Mouse (Mus musculus) heart, postnatal 14 days (tissue): Measurements from ENCODE around the gene Mkks. TPM values are rescaled to one million over a fixed set of nuclear protein-coding genes. Genes with fewer than 3 reads are reported as not detected.
"Not testable (repeated sequence)": the region's sequence is repeated elsewhere in the genome, so short reads cannot be mapped to it uniquely, and the experiment has no call there.

Experiments
- DNase-seq, 2 experiments: peaks; one replicate each; pipeline ENCODE4 v3.0.0; 2021 to 2022
- intact Hi-C: fragments of 180-260 bp; cut with DNase I; formaldehyde crosslinking; loops from one replicate; pipeline ENCODE4 v1.15.1; 2025
- long read RNA-seq, 2 experiments: library from polyadenylated mRNA; stranded (forward); transcript quantifications; one replicate each; pipeline ENCODE4 v2.0.0; 2021
- total RNA-seq, 2 experiments: library from RNA; stranded (reverse); gene quantifications; 2 replicates each; pipeline ENCODE4 v1.2.3; 2021

Gene Mkks
- 10 to 100 TPM; 38.2 to 47.5 TPM for total RNA-seq
- long read RNA-seq, experiment 1, transcript Mkks-202 (6 exons, 3,178 nt), result major isoform, 31 of 39 reads
- long read RNA-seq, experiment 1, partial matches to known transcripts, result 4 of 39 reads
- long read RNA-seq, experiment 1, other reads (novel, unspliced or antisense), result 4 of 39 reads
- long read RNA-seq, experiment 2, transcript Mkks-202 (6 exons, 3,178 nt), result major isoform, 32 of 36 reads
- long read RNA-seq, experiment 2, partial matches to known transcripts, result 3 of 36 reads
- long read RNA-seq, experiment 2, other reads (novel, unspliced or antisense), result 1 of 36 reads

DNA sequence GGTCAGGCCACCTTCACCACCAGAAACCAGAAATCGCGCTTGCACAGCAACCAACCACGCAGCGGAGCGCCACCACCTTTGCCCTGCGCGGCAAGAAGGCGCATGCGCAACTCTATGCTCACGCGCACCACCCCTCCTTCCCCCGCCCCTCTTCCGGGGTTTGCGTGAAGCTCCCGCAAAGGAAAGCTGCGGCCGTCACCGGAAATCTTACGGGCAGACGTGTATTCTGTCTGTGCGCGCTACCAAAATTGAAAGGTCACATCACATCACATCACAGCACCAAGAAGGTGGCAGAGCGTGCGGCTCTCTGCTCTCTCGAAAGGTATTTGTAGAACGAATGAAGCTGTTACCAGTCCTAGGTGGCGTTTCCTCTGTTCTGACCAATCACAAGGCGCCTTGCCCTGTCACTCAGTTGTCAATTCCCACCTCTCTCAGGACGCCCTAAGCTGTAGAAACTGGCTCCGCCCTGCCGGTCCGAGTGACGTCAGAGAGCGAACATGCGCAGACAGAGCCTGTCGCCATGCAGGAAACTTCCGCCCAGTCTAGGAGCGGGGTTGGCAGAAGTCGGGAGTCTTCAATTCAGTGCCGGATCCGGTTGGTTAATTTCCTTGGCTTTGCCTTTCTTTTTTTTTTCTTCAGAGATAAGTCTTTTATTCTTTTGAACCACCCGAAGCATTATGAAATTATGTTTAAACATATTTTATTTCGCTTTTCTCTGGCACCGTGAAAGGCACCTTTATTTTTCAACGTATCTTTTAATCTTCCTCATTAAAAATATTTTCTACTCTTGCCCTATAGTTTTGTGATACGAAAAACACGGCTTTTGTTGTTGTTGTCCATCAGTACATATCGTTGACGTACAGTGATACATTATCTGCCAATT lies at the start of gene Mkks, which contains the start of the genes Slx4ip and AL731706.1:
TSS of gene Mkks (minus strand) at position 322 of the 883 bp plus-strand sequence.
TSS of gene Slx4ip (plus strand) at position 151 of the 883 bp plus-strand sequence.
TSS of gene AL731706.1 (minus strand) at position 322 of the 883 bp plus-strand sequence.
- intact Hi-C loops, result no loop called here
- DNase-seq, result peak; percentile 98 to 99

DNA sequence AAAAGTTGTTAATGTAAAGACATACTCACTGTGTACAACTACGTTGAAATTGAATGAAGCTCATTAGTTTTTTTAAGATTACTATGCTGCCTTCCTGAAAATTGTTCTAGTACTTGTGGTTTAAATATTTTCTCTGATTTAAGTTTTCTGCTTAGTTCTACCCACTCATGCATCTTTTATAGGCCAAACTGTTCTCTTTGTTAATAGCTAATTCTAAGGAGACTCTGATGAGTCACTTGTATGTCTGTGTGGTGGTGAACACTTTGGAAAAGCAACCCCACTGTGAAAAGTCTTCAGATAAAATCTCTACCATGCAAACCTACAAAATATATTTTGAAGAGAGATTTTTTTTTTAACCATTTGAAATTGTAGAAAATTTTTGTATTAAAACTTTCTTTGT lies 47.1 kb upstream of the Mkks start:
- intact Hi-C loops, result no loop called here
- no peak for DNase-seq

DNA sequence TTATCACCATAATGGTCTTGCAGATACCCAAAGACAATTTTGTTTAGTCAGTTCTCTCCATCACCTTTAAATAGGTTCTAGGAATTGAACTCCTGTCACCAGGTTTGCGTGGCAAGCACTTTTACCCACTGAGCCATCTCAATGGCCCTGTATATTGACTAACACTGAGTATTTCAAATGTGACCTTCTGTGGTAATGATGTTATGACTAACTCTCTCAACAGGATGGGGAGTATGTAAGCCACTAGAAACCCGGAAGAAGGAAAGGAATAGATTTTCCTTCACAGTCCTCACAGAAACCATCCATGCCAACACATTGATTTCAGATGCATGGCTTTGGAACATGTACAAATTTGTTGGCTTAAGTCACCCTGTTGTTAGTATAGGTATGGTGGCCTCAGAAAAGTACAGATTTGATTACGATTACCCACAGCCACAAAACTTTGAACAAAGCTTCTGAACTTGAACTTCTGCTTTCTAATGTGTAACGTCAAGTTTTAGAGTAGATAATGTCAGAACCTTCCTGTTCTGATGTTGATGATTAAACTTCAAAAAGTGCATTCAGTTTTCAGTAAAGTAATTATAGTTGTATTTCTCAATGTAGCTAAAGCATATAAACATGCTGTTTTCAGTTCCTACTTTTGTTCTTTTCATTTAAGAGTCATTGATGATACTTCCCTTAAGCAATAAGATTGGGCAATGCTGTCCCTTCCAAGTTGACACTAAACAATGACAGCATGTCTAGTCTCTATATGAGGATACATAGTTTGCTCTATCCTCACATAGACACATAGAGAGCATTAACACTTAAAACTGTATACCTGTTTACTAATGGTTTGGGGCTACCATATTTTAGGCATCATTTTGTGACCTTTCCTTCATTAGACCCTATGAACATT lies 45.5 kb upstream of the Mkks start:
- no peak for DNase-seq
- intact Hi-C loops, result no loop called here

DNA sequence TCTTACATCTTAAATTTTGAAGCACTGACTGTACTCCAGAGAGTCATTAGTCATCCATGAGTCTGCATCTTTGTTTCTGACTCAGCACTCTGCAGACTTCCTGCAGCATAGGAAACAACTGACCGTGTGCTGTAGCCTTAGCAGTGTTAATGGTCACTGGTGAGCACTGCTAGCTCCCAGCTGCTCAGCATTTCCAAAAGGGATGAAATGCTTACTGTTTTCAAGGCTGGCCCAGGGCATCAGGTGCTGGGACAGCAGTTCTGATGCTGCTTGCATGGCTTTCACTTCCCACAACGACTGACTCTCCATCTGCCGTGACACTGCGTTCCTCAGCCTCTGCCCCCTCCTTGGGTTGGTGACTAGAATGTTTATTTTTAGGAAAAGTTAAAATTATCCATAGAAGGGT lies 29.8 kb upstream of the Mkks start:
- peak in 1 of 2 experiments; percentile 24 for DNase-seq
- intact Hi-C loops, result no loop called here

DNA sequence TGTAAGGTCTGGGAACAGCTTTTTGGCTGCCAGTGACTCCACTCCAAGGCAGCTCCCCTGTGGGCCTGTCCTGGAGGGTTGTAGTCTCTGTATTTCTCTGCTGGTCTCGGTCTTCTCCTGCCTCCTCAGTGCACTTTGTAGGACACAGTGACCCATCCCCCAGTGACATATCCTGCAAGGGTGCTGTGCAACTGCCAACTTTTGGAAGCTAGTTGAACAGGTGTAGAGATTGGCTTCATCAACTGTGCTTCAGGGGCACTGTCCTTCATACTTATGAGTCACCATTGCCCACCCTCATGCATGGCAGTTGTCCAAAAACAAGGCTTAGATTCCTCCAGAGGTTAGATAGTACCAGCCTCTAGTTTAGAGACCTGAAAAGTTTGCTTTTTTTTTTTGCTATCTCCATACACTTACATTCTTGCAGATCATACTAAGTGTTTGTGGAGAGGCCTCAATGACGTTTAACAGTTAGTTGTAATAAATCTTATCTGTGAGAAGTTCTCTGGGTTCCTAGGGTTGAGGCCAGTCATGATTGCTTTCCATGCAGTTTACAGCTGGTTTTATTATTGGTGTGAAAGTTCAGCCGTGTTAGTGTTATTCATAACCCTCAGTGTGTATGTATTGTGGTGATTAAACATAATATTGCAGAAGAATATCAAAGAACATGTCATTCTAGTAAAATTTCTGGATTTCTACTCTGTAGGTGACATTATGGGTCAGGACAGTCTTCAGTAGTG lies 29.2 kb upstream of the Mkks start:
- intact Hi-C loops, result no loop called here
- no peak for DNase-seq

DNA sequence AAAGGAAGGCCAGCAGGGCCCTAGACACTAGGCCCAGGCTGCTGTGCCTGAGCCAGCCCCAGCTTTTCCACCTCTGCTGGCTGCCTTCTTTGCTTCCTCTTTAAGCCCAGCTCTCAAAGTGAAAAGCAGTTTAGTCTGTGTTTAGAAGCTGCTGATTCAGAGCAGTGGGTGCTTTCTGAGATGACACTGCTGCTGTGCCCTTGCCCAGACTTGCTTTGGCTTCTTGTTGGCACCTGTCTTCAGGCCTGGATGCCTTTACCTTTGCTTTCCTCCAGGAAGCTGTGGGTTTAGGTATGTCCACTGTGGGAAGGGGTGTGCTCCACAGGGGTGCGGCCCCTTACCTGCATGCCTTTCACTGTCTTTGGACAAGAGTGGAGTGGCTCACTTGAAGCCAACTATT lies 28.2 kb upstream of the Mkks start:
- DNase-seq, result no peak
- intact Hi-C loops, result no loop called here

DNA sequence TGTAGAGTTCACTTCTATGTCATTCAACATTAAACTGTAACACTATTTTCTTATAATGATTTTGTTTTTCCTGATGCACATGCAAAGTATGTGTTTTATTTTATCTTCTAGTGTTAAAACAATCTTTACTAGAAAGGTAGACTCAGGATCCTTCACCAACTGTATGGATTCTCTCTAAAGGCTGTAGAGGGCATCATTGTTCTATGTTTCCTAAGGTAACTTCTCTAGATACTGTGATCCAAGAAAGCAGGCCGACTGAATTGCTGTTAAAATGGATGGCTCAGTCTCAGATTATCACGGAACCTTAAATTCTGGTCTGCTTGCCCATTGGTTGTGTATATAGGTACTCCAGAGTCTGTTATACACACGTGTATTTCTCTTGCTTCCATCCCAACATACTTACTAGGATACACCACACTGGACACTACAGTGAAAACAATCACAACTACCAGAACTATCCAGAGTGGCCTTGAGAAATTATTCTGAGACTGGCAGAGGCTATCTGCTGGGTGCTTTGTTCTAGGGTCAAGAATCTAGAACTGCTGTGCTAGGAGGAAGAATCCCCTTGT lies 23.2 kb upstream of the Mkks start:
- no peak for DNase-seq
- intact Hi-C loops, result loop anchor here (1.0 to 5.0 kb wide), 3 partner anchors 203 to 1028 kb away; partner anchors contain the start of gene Jag1

DNA sequence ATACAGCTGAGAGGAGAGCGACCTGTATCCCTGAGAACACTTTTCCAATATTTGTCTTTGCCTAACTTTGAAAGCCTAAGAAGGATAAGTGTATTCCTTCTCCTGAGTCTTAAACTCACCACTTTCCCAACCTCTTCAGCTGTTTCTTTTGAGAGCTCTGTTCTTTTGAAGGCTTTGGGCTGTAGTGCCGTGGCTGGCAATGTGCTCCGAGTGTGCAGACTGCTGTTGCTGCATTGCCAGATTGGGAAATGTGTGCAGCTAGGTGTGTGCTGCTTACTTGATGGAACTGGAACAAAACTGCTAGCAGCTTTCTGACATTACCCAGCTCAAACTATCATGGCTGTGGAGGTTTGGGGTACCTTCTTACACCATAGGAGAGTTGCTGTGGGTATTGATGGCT lies 21.8 kb upstream of the Mkks start:
- no peak for DNase-seq
- intact Hi-C loops, result loop anchor here (5.0 kb wide), 1 partner anchor 204 kb away; the partner anchor contains the start of gene Jag1

DNA sequence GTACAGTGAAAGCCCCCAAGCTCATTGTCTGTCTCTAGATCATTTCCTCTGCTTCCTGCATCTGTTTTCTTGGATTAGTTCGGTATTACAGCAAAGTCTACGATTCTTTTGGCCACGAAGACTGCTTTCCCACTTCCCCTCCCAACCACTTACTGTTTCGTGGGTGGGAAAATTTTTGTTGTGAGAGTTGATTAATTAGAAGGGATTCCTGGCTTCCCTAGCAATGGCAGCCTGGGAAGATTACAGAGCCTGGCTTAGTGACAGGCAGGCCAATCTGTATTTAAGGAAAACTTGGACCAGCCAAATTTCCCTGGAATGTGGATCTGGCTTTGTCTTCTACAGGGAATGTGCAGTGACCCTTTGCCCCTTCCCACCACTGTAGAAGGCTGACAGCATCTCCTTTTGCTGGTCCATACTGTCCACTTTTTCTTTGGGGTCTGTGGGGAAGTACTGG lies 20.8 kb upstream of the Mkks start:
- DNase-seq, result peak in 1 of 2 experiments; percentile 30
- intact Hi-C loops, result loop anchor here (5.0 kb wide), 1 partner anchor 205 kb away; the partner anchor contains the start of gene Jag1

DNA sequence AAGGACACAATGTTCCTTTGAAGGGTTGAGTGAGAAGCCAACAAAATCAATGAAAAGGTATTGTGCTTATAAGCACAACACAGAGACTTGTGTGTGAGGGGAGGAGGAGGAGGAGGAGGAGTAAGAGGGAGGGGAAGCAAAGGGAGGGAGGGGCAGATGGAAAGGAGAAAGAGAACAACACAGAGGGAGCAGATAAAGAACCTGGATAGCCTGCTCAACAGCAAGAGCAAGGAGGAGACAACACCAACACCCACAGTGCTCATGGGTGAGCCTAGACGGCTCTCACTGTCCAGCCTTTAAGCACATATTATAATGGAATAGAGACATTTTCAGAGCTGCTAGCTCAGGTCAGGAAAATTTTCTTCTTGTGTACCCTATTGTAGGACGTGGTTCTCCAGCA lies 18.1 kb upstream of the Mkks start:
- DNase-seq, result no peak
- intact Hi-C loops, result no loop called here

DNA sequence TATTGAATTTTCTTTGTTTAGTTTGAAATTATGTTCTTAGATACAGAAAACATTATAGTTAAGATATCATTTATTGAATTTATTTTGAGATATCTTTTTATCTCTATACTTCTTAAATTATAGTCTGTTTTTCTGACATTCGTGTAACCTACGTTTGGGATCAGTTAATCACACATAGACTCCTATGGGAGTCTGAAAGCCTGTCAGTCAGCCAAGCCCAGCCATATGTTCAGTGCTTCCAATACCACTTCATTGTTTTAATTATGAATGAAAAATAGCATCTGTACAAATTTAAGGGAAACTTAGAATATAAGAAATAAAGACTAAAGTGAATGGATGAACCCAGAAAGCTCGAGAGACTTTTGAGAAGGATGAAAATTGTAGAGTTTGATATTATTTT lies 17.4 kb upstream of the Mkks start:
- no peak for DNase-seq
- intact Hi-C loops, result no loop called here

DNA sequence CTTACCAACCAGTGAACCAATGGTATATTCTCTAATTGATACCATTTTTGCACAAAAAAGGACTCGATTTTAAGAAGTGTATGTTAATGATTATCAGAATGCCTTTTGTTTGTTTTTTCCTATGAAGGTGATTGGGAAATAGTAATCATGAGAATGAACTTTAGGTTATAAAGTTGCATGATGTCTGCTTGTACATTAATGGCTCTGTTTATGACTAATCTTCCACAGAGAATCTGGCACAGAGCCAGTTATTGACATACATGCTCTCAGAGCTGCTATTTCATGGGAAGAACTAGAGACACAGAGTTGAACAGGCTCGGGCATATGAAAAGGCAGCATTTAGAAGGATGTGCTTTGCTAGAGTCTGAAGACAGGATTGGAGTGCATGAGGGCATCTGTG lies 4.9 kb upstream of the Mkks start:
- no peak for DNase-seq
- intact Hi-C loops, result no loop called here

DNA sequence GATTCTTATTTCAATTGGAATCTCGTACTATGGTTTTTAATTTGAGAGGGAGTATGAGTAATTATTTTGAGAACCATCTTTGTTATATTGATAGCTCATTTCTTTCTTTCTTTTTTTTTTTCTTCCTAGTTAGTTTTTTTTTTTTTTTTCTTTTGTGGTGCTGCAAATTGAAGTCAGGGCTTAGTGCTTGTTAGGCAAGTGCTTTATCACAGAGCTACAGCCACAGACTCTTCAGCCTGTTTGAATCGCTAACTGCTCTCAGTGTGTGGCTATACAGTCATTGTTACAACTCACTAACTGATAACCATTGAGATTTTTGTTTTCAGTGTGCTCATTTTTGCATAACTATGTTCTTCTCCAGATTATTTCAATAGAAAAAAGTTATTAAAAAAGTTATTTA lies 3.3 kb upstream of the Mkks start:
- intact Hi-C loops, result no loop called here

DNA sequence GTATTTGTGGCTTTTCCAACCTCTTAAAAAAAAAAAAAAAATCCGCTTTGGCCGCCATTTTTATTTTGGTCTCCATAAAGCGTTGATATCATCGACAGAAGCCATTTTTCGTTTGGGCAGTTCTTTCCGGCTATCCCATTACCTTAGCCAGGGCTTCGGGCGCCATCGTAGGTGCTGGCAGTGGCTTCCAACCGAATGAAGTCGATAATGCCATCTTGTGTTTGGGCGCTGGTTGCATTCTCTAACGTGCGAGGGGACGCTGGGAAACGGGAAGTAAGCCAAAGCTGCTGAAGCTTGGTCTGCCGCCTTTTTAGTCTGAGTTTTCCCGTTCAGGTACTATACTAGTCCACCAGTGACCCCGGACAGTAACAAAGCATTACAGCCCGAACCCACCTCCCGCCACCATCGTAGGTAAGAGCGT lies 772 bp upstream of the Mkks start:
- DNase-seq, result peak; percentile 91 to 95
- intact Hi-C loops, result no loop called here

More for the DNA sequence above, 3.3 kb upstream of the Mkks start:
- no peak for DNase-seq

DNA sequence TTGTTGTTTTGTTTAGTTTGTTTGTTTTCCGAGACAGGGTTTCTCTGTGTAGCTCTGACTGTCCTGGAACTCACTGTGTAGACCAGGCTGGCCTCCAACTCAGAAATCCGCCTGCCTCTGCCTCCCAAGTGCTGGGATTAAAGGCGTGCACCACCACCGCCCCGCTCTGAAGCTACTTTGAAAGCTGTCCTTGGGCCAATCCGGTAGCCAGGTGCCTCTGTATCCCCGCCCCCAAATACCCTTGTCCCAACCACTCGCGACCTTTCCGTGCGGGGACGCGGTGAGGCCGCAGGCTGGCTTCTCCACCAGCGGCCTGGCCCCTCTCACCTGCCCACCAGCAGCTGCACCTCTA lies 497 bp downstream of the Mkks start:
- intact Hi-C loops, DNase-seq: not testable (repeated sequence)

DNA sequence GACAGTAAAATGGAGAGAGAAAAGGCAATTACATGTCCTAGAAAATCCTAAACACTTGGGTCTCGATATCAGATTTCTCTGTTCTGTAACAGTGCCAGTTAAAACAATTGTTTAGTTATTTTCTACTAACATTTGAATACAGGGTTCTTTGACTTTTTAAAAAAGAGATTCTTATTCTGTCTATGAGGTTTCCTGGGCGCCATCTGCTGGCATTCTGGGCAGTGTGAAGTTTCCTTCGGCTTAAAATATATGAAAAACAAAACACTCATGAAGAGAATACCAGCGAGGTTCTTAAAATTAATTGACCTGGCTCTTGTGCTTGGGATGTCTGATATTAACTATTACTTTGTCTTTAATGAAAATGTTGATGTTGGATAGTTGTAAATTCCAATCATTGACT lies 4.3 kb downstream of the Mkks start:
- DNase-seq, result peak; percentile 26 to 50
- intact Hi-C loops, result loop anchor here (5.0 to 10.0 kb wide), 2 partner anchors 162 to 400 kb away; no protein-coding TSS in a partner anchor

DNA sequence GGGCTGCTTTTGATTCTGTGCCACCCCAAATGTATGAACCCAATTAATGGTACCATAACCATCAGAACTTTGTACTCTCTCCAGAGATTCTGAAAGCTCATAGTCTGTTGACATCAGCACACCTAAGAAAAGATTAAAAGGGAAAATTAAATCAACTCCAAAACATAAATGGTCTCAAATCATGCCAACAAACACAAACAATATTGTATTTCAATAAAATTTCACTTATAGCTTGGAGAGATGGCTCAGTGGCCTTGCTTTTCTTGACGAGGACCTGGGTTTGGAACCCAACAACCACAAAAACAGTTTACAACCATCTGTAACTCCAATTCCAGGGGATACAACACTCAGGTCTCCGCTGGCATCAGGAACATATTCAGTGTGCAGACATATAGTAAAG lies 5.6 kb downstream of the Mkks start, which contains the start of gene AL731706.2:
TSS of gene AL731706.2 (minus strand) at position 101 of the 400 bp plus-strand sequence.
- DNase-seq, result no peak
- intact Hi-C loops, result loop anchor here (5.0 to 10.0 kb wide), 2 partner anchors 161 to 398 kb away; no protein-coding TSS in a partner anchor

DNA sequence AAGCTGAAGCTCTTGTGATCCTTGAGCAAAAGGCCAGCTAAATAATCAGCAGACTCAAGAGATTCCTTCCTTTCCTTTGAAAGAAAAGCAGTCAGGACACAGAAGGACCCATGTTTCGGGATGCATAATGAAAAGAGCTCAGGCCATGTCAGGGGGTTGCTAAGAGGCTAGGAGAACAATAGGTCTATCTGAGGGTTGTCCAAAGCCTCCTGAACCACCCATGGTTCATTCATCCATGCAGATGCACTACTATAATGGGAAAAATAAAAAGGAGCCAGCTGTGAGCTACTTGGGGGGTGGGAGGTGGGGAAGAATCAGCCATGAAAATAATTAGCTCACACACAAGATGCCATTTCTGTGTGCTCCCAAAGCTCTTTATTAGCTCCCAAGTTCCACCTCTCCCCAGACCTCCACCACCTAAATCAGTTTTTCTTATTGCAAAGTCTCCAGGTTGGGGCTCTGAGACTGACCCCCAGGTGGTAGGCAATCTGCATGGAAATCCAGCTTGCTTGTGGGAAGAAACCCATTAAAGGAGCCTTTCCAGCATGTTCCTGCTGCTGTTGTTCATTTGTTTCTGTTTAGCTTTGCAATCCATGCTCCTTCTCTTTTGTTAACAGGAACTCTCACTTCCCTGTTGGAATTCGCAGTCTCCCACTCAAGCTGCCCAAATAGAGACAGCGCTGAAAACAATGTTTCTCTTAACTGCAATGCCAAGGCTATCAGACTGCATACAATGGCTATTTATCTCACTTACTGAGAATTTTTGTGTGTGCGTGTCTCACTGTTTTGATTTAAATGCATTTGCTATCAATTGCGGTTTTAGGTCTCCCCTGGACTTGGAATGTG lies 36.4 kb downstream of the Mkks start:
- no peak for DNase-seq
- intact Hi-C loops, result no loop called here
